Mouse (Mus musculus) ES-E14 (cell line): ENCODE measurements around the gene Aak1. TPM values are rescaled to one million over a fixed set of nuclear protein-coding genes. Genes with fewer than 3 reads are reported as not detected.
A peak's percentile ranks its signal among the peaks of the same experiment; 100 is the strongest.
"Not testable (repeated sequence)": the region's sequence is repeated elsewhere in the genome, so short reads cannot be mapped to it uniquely, and the experiment has no call there.

Experiments used
- DNase-seq: peaks from one replicate; pipeline ENCODE4 v3.0.0-alpha.2; 2013; ENCODE audit warnings: low read depth, low spot score
- H3K27ac ChIP-seq: 2 replicates; pipeline ENCODE4 v1.5.1; 2012; ENCODE audit warnings: low read depth, mild to moderate bottlenecking, low read length, moderate library complexity, mixed read lengths; ENCODE audit not compliant: poor library complexity, insufficient read depth, severe bottlenecking
- H3K36me3 ChIP-seq: 2 replicates; pipeline ENCODE4 v1.6.1; 2012; ENCODE audit warnings: mild to moderate bottlenecking, low read length, moderate library complexity, mixed read lengths; ENCODE audit not compliant: control insufficient read depth, poor library complexity, insufficient read depth, severe bottlenecking
- H3K4me1 ChIP-seq, 2 experiments: fragments of 150-350 bp in 1 of 2; sonication (generic) in 1 of 2; 2 replicates each; pipeline ENCODE4 v1.6.1; 2012; ENCODE audit warnings: low read length in 2 of 2, mild to moderate bottlenecking in 1 of 2, mixed read lengths in 1 of 2; ENCODE audit not compliant: control insufficient read depth in 2 of 2, insufficient read depth in 2 of 2, poor library complexity in 1 of 2
- H3K4me3 ChIP-seq, 2 experiments: fragments of 150-350 bp in 1 of 2; sonication (generic) in 1 of 2; 2 replicates each; pipeline ENCODE4 v1.5.1; 2012; ENCODE audit warnings: low read length in 2 of 2, low read depth in 1 of 2, mild to moderate bottlenecking in 1 of 2, mixed read lengths in 1 of 2; ENCODE audit not compliant: insufficient read depth in 1 of 2, poor library complexity in 1 of 2, severe bottlenecking in 1 of 2
- H3K9ac ChIP-seq: 2 replicates; pipeline ENCODE4 v1.6.1; 2012; ENCODE audit warnings: low read depth, mild to moderate bottlenecking, low read length, mixed read lengths; ENCODE audit not compliant: poor library complexity, insufficient read depth, severe bottlenecking
- H3K9me3 ChIP-seq: fragments of 150-350 bp; sonication (generic); 2 replicates; pipeline ENCODE4 v1.6.1; 2012; ENCODE audit warnings: low read depth, mild to moderate bottlenecking, low read length; ENCODE audit not compliant: control insufficient read depth, insufficient read depth
- CHD2 ChIP-seq: IDR thresholded peaks from 2 replicates; pipeline ENCODE4 v1.6.1; 2014; ENCODE audit warnings: mild to moderate bottlenecking, low read depth, low read length, inconsistent platforms
- HCFC1 ChIP-seq: IDR thresholded peaks from 2 replicates; pipeline ENCODE4 v1.6.1; 2012; ENCODE audit warnings: low read length, inconsistent platforms, borderline replicate concordance; ENCODE audit not compliant: insufficient read depth
- MAFK ChIP-seq: IDR thresholded peaks from 2 replicates; pipeline ENCODE4 v1.6.1; 2014; ENCODE audit warnings: mild to moderate bottlenecking, low read depth, low read length, inconsistent platforms; ENCODE audit not compliant: insufficient read depth
- ZC3H11A ChIP-seq: IDR thresholded peaks from 2 replicates; pipeline ENCODE4 v1.6.1; 2012; ENCODE audit warnings: low read depth, mild to moderate bottlenecking, inconsistent platforms, low read length, borderline replicate concordance
- ZNF384 ChIP-seq: IDR thresholded peaks from 2 replicates; pipeline ENCODE4 v1.6.1; 2012; ENCODE audit warnings: low read depth, low read length, inconsistent platforms
- in situ Hi-C, 2 experiments: fragments of 600-800 bp; cut with MboI; formaldehyde crosslinking; loops; one replicate each; pipeline ENCODE4 v1.15.1; 2025; ENCODE audit warnings: low sequenced_read_pairs in 2 of 2, inconsistent platforms in 1 of 2; ENCODE audit not compliant: unreplicated experiment in 2 of 2
- total RNA-seq: library from RNA; depleted of rRNA; stranded (reverse); fragments of 300-350 nt; gene quantifications from 2 replicates; pipeline ENCODE4 v1.2.3, GENCODE M21; 2012

Aak1 gene
- total RNA-seq, 1 experiment, result 20.0 TPM

DNA sequence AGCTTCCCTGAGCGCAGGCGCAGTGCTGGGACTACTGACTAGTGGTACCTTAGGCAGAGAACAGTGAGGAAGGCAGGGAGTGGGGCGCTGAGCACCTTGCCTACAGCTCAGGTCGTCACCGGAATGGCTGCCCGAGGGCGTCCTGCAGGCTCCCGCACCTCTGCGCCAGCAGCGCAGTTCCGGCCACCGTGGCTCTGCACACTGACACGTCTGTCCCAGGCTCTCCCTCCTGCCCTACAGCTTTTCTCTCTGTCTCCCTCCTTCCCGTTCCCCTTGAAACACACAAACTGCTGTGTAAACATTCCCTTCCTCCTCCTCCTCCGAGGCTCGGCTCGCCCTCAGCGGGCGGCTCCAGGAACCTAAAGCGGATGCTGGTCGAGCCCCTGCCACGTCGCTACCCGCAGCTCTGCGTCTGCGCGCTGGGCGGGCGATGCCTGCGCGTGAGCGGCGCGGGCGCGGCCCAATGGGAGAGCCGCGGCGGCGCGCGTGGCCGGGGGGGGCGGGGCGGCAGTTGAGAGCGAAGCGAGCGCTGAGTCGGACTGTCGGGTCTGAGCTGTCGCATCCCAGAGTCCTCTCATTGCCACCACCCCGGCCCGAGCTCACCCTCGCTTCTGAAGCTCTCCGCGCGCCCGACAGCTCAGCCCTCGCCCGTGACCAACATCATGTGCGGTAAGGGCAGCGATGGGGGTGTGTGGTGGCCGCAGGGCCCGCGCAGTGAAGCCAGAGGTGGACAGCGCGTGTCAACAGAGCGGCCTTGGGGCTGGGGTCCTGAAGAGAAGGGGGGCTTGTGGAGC lies 193.2 kb downstream of the Aak1 start, which contains the start of gene Gfpt1:
Gene Gfpt1, plus strand, starts transcription at position 510 of the 794 bp plus-strand sequence.
- no peaks in the 10 kb centered on the region for H3K9me3 ChIP-seq
- peak; percentile 86 for DNase-seq
- in situ Hi-C loops, result no loop called here
- TF ChIP-seq MAFK (no peak), CHD2 (no peak), ZC3H11A (no peak), ZNF384 (no peak), HCFC1 (no peak)
- peak within 1 kb of the TSS; percentile 68 to 79 for H3K4me3 ChIP-seq
- H3K36me3 ChIP-seq, result no peaks in the 10 kb centered on the region
- H3K9ac ChIP-seq, result peak within 1 kb of the TSS; percentile 89
- H3K4me1 ChIP-seq, result 0 out of 4 replicates have a peak, but pooled peaks cover 0 to 1% of the 10 kb centered on the region in 2 experiments
- H3K27ac ChIP-seq, result peak within 1 kb of the TSS; percentile 84

DNA sequence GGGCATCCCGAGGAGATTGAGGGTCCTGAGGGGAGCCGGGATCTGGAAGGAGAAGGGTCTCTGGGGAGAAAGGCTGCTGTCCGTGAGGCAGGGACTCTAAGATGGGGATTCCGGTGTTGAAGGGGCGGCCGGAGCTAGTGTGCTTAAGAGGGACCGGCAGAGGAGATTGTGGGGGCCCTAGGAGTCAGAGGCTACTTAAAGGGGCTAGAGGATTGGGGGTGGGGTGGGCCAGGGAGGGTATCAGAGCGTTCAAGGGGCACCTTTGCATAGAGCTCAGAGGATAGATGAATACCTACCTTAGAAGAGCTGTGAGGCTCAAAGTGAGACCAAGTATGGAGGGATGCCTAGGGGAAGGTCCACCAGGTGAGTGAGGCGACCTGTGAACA lies 193.8 kb downstream of the Aak1 start:
- TF ChIP-seq MAFK, result no peak
- TF ChIP-seq ZC3H11A, result no peak
- no peak for TF ChIP-seq ZNF384
- no peak for TF ChIP-seq HCFC1
- no peak for TF ChIP-seq CHD2
- DNase-seq, result no peak
- Histone ChIP-seq H3K9ac (peak overlapping the region; percentile 81), H3K36me3 (peaks cover 1% of the 10 kb centered on the region; the same call in 1 of the 2 replicates), H3K9me3 (no peaks in the 10 kb centered on the region), H3K4me3 (peak overlapping the region; percentile 68 to 79), H3K4me1 (0 out of 4 replicates have a peak, but pooled peaks cover 0 to 1% of the 10 kb centered on the region in 2 experiments), H3K27ac (no peak overlapping the region)
- in situ Hi-C loops, result no loop called here

DNA sequence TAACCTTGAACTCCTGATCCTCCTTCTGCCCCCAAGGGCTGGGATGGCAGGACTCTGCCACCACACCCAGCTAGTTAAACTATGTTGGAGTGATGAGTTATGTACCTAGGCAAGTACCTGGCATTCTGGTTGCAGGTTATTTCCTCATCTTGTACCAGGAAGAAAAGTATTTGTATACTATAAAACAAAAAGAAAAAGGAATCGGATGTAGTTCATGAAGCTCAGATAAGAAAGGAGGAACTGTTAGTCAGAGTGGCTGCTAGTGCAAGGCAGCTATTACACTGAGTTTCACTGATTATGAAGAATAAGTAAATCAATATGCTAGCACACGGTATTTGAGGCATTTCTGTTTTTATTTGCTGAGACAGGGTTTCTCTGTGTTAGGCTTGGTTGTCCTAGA lies 195.6 kb downstream of the Aak1 start:
- Histone ChIP-seq H3K9ac (no peak overlapping the region), H3K36me3 (peaks cover 5% of the 10 kb centered on the region; the same call in 1 of the 2 replicates), H3K27ac (no peak overlapping the region), H3K4me1 (0 out of 4 replicates have a peak, but pooled peaks cover 0 to 1% of the 10 kb centered on the region in 2 experiments), H3K4me3 (no peak overlapping the region), H3K9me3 (no peaks in the 10 kb centered on the region)
- DNase-seq, result no peak
- TF ChIP-seq MAFK (no peak), HCFC1 (no peak), CHD2 (no peak), ZC3H11A (no peak), ZNF384 (no peak)
- in situ Hi-C loops, result no loop called here

DNA sequence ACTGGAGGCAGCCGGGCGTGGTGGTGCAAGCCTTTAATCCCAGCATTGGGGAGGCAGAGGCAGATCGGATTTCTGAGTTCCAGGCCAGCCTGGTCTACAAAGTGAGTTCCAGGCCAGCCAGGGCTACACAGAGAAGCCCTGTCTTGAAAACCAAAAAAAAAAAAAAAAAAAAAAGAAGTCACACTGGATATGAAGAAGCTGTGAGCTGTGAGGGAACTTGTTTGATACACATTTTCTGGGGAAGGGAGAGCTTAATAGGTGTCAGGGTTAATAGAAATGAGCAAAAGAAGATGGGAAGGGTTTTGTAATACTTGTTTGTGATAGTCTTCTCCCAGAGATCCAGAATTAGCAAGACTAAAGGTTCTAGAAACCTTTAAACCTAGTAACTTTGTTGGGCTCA lies 196.2 kb downstream of the Aak1 start:
- DNase-seq, result no peak
- no peak overlapping the region for H3K4me3 ChIP-seq
- no peaks in the 10 kb centered on the region for H3K9me3 ChIP-seq
- no peak overlapping the region for H3K27ac ChIP-seq
- TF ChIP-seq ZC3H11A (no peak), ZNF384 (peak; percentile 61; the same call in 1 of the 2 replicates), MAFK (no peak), HCFC1 (no peak), CHD2 (no peak)
- in situ Hi-C loops, result no loop called here
- peaks cover 5% of the 10 kb centered on the region; the same call in 1 of the 2 replicates for H3K36me3 ChIP-seq
- H3K9ac ChIP-seq, result no peak overlapping the region
- 0 out of 4 replicates have a peak, but pooled peaks cover 0 to 1% of the 10 kb centered on the region in 2 experiments for H3K4me1 ChIP-seq

DNA sequence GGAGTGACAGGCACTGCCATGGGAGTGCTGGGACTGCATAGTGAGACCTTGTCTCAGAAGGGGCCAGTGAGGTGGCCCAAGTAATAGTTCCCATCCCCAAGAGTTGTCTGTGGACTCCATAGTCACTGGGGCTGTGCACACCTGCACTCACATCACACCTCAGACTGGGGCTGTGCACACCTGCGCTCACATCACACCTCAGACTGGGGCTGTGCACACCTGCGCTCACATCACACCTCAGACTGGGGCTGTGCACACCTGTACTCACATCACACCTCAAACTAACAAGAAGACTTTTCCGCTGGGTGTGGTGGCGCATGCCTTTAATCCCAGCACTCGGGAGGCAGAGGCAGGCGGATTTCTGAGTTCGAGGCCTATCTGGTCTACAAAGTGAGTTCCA lies 199.4 kb downstream of the Aak1 start:
- in situ Hi-C loops, H3K4me1 ChIP-seq, DNase-seq, H3K9me3 ChIP-seq, H3K4me3 ChIP-seq, H3K27ac ChIP-seq, H3K36me3 ChIP-seq, H3K9ac ChIP-seq: not testable (repeated sequence)
